Mouse (Mus musculus) heart, postnatal 0 days (tissue): Measurements from ENCODE around the gene Sez6l2. TPM values are rescaled to one million over a fixed set of nuclear protein-coding genes. Genes with fewer than 3 reads are reported as not detected.

Experiments used
- ATAC-seq: fragments of 200-750 bp; cut with Nextera tagmentation; 2 replicates; pipeline ENCODE4 v1.8.0; 2017; ENCODE audit warnings: low read depth, moderate number of reproducible peaks, moderate library complexity; ENCODE audit not compliant: insufficient read depth
- DNase-seq: peaks from one replicate; pipeline ENCODE4 v3.0.0-alpha.2; 2016; ENCODE audit warnings: low spot score
- H3K27ac ChIP-seq: fragments of 300-500 bp; sonication (generic); 2 replicates; pipeline ENCODE4 v1.5.1; 2014; ENCODE audit warnings: low read depth, mild to moderate bottlenecking
- H3K27me3 ChIP-seq: fragments of 300-500 bp; sonication (generic); 2 replicates; pipeline ENCODE4 v1.6.1; 2014; ENCODE audit warnings: low read length, mixed read lengths; ENCODE audit not compliant: control insufficient read depth, insufficient read depth
- H3K36me3 ChIP-seq: fragments of 300-500 bp; sonication (generic); replicated peaks from 2 replicates; pipeline ENCODE4 v1.6.1; 2014; ENCODE audit warnings: low read length, mixed read lengths; ENCODE audit not compliant: control insufficient read depth, insufficient read depth
- H3K4me1 ChIP-seq: fragments of 300-500 bp; sonication (generic); 2 replicates; pipeline ENCODE4 v1.6.1; 2014; ENCODE audit warnings: antibody characterized with exemption; ENCODE audit not compliant: control insufficient read depth, insufficient read depth
- H3K4me2 ChIP-seq: fragments of 300-500 bp; sonication (generic); 2 replicates; pipeline ENCODE4 v1.6.1; 2014; ENCODE audit warnings: low read depth, mild to moderate bottlenecking, low read length, moderate library complexity
- H3K4me3 ChIP-seq: fragments of 300-500 bp; sonication (generic); 2 replicates; pipeline ENCODE4 v1.5.1; 2014; ENCODE audit warnings: low read depth, low read length
- H3K9ac ChIP-seq: fragments of 300-500 bp; sonication (generic); replicated peaks from 2 replicates; pipeline ENCODE4 v1.6.1; 2014; ENCODE audit warnings: low read depth, low read length, mixed read lengths
- H3K9me3 ChIP-seq: fragments of 300-500 bp; sonication (generic); replicated peaks from 2 replicates; pipeline ENCODE4 v1.6.1; 2016; ENCODE audit warnings: low read length; ENCODE audit not compliant: control insufficient read depth
- CTCF ChIP-seq: IDR thresholded peaks from 2 replicates; pipeline ENCODE4 v1.5.1; 2016; ENCODE audit warnings: antibody characterized with exemption, control low read depth, low read depth
- EP300 ChIP-seq: IDR thresholded peaks from 2 replicates; pipeline ENCODE4 v1.6.1; 2016; ENCODE audit warnings: antibody characterized with exemption, low read depth
- WGBS: fragments of 180-500 bp; shearing (Covaris S2); extraction: QIAGEN DNeasy Blood & Tissue Kit; methylation state at CpG from one replicate; pipeline ENCODE4 v1.1.7; 2014; 5-methylcytosine and 5-hydroxymethylcytosine counted together
- polyA plus RNA-seq: library from polyadenylated mRNA; unstranded; fragments of >200 nt; fragmentation: Nextera tagmentation; extraction: Ambion mirVana; gene quantifications from 2 replicates; pipeline ENCODE4 v1.2.1, GENCODE M21; 2015
- total RNA-seq: library from RNA; depleted of rRNA; stranded (reverse); fragments of >200 nt; gene quantifications from 2 replicates; pipeline ENCODE4 v1.2.3, GENCODE M21; 2014; ENCODE audit warnings: low replicate concordance

Gene Sez6l2
- total and polyA plus RNA-seq, 2 experiments from 2014 or later, result 1.5 to 8.7 TPM

GRCm38 (mm10) chr7:126983113-126983512 is 32.8 kb downstream of the Sez6l2 start:
- Histone ChIP-seq H3K4me2 (no peak overlapping the region), H3K4me1 (no peaks in the 10 kb centered on the region), H3K9ac (no peak overlapping the region), H3K9me3 (no peaks in the 10 kb centered on the region), H3K36me3 (peaks cover 39% of the 10 kb centered on the region), H3K4me3 (no peak overlapping the region), H3K27ac (no peak overlapping the region), H3K27me3 (no peaks in the 10 kb centered on the region)
- DNase-seq (no peak), ATAC-seq (no peak)
- WGBS, result 74% methylated on average over 7 of the region's 7 CpGs
- TF ChIP-seq CTCF, result no peak
- no peak for TF ChIP-seq EP300

- H3K27me3 ChIP-seq, result no peaks in the 10 kb centered on the region
- no peaks in the 10 kb centered on the region for H3K9me3 ChIP-seq
- no peak overlapping the region for H3K9ac ChIP-seq
- peaks cover 30% of the 10 kb centered on the region for H3K36me3 ChIP-seq
- no peak overlapping the region for H3K4me3 ChIP-seq
- ATAC-seq (no peak), DNase-seq (no peak)
- no peak overlapping the region for H3K27ac ChIP-seq
- 38% methylated on average over 10 of the region's 10 CpGs for WGBS
- no peak for TF ChIP-seq EP300
- TF ChIP-seq CTCF, result no peak
- no peak overlapping the region for H3K4me2 ChIP-seq
- H3K4me1 ChIP-seq, result no peaks in the 10 kb centered on the region
These were observed 34.5 kb downstream of the Sez6l2 start for GRCm38 (mm10) chr7:126984667-126985444.

GRCm38 (mm10) chr7:126986319-126986718 is 36.0 kb downstream of the Sez6l2 start:
- H3K4me3 ChIP-seq, result no peak overlapping the region
- H3K4me2 ChIP-seq, result no peak overlapping the region
- DNase-seq (peak; percentile 38), ATAC-seq (peak; percentile 74)
- H3K4me1 ChIP-seq, result no peaks in the 10 kb centered on the region
- H3K36me3 ChIP-seq, result peaks cover 26% of the 10 kb centered on the region
- no peak overlapping the region for H3K9ac ChIP-seq
- no peak overlapping the region for H3K27ac ChIP-seq
- no peaks in the 10 kb centered on the region for H3K27me3 ChIP-seq
- no peaks in the 10 kb centered on the region for H3K9me3 ChIP-seq
- TF ChIP-seq CTCF, result peak; percentile 62
- TF ChIP-seq EP300, result no peak
- WGBS, result 44% methylated on average over 9 of the region's 9 CpGs

- Histone ChIP-seq H3K4me3 (no peak overlapping the region), H3K36me3 (peaks cover 33% of the 10 kb centered on the region), H3K4me2 (no peak overlapping the region), H3K27ac (no peak overlapping the region), H3K4me1 (no peaks in the 10 kb centered on the region), H3K9me3 (no peaks in the 10 kb centered on the region), H3K27me3 (no peaks in the 10 kb centered on the region), H3K9ac (no peak overlapping the region)
- WGBS, result 65% methylated on average over 8 of the region's 8 CpGs
- DNase-seq (no peak), ATAC-seq (no peak)
- TF ChIP-seq EP300 (no peak), CTCF (no peak)
These were observed 38.5 kb downstream of the Sez6l2 start for GRCm38 (mm10) chr7:126988816-126989215.

- 81% methylated on average over 4 of the region's 4 CpGs for WGBS
- H3K4me1 ChIP-seq, result no peaks in the 10 kb centered on the region
- no peaks in the 10 kb centered on the region for H3K27me3 ChIP-seq
These were observed 46.1 kb downstream of the Sez6l2 start for GRCm38 (mm10) chr7:126996449-126996848.

GRCm38 (mm10) chr7:126999568-126999967 is 49.2 kb downstream of the Sez6l2 start:
- Histone ChIP-seq H3K9me3 (no peaks in the 10 kb centered on the region), H3K9ac (no peak overlapping the region), H3K36me3 (peaks cover 32% of the 10 kb centered on the region), H3K4me2 (no peak overlapping the region), H3K4me1 (no peaks in the 10 kb centered on the region), H3K27me3 (no peaks in the 10 kb centered on the region), H3K4me3 (no peak overlapping the region), H3K27ac (no peak overlapping the region)
- DNase-seq (no peak), ATAC-seq (no peak)
- TF ChIP-seq EP300 (no peak), CTCF (no peak)
- WGBS, result 67% methylated on average over 10 of the region's 10 CpGs

More at GRCm38 (mm10) chr7:126996449-126996848, 46.1 kb downstream of the Sez6l2 start:
- H3K36me3 ChIP-seq, result peaks cover 42% of the 10 kb centered on the region
- H3K27ac ChIP-seq, result no peak overlapping the region
- H3K9ac ChIP-seq, result no peak overlapping the region
- H3K9me3 ChIP-seq, result no peaks in the 10 kb centered on the region
- no peak overlapping the region for H3K4me2 ChIP-seq
- no peak for ATAC-seq
- peak; percentile 6; the same call in 1 of the 2 replicates for TF ChIP-seq CTCF
- no peak for TF ChIP-seq EP300
- DNase-seq, result no peak
- H3K4me3 ChIP-seq, result no peak overlapping the region
